Mouse (Mus musculus) bone marrow macrophage, adult 2 months (primary cell): Measurements from ENCODE around the gene Dgkd.

Source experiments
- CTCF ChIP-seq: IDR thresholded peaks from 2 replicates; pipeline ENCODE4 v1.5.1; 2012; ENCODE audit warnings: low read depth, mild to moderate bottlenecking, low read length, moderate library complexity
- POLR2A ChIP-seq: IDR thresholded peaks from 2 replicates; pipeline ENCODE4 v1.6.1; 2012; ENCODE audit warnings: mild to moderate bottlenecking, low read depth, low read length, borderline replicate concordance

DNA sequence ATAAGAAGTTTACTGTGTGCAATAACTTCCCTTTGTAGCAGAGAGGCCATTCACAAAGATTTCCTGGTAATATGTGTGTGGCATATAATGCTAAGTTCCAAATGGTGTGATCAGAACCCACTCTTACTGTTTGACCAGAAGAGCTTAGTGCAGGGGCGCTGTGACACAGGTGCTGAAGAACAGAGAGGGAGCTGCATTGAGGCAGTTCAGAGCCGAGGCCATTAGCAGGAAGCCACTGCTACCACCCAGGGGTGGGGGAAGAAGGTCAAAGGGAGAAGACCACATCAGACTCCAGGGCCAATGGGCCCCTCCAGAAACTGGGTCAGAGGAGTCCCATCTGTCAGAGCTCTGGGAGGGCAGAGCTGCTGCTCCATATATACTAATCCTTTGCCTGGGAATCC, 1.8 kb downstream of the Dgkd start:
- TF ChIP-seq POLR2A: no peak
- no peak for TF ChIP-seq CTCF
